Mouse (Mus musculus): ENCODE results near the gene Psmb7.
A peak's percentile ranks its signal among the peaks of the same experiment; 100 is the strongest.

Gene Psmb7

DNA sequence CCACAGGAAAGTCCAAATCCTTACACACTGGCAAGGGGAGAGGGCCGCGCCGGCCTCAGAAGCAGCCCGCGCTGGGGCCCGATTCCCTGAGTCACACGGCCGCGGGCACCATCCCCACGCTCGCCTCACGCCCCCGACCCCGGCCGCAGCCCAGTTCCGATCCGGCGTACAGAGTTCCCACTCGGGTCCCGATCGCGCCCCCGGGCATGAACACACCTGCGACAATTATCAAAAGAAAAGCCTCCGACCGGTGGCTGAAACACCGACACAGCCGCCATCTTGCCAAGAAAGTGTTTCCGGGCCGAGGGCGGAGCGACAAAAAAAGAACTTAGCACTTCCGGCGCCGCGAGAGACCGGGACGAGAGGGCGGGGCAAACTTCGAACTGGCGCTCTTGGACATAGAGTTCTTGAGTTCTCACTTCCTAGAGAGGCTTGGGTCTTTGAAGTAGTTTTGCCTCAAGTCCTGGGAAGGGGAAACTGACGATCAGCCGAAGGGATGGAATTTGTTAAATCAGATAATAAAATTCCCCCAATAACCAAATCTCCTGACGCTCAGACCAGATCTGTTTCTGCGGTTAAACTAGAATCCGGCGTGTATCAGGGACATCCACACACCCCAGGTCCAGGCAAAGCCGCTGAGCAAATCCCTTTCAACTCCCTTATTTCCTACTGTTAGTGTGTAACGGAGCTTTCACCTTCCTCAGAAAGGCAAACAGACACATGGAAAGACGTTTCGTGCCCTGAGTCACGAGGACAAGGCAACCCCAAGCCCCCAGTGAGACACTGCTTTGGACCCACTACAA, at the start of gene Psmb7:
Psmb7 (minus strand) TSS at position 463 of the 803 bp plus-strand sequence.
- peak; percentile 91 for DNase-seq (ENCODE audit: extremely low spot score, low spot score)

DNA sequence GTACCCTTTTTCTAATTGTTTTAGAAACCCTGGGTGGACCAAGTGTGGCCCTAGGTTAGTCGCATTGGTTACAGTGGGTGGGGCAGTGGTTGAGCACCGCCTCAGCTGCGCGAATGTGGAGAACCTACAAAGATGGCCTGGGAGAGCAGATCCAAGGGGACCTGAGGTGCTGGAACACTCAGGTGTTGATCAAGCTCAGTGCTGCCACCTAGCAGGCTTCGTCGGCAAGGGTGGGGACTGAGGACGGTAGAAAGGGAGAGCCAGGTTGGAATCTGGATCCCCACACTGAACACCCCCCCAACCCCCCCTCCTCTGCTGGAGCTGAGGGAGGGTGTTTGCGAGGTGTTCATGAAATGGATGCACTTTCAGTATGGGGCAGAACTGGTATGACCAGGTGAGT, 47.7 kb upstream of the Psmb7 start:
- peak; percentile 35 for DNase-seq (ENCODE audit: extremely low spot score, low spot score)

DNA sequence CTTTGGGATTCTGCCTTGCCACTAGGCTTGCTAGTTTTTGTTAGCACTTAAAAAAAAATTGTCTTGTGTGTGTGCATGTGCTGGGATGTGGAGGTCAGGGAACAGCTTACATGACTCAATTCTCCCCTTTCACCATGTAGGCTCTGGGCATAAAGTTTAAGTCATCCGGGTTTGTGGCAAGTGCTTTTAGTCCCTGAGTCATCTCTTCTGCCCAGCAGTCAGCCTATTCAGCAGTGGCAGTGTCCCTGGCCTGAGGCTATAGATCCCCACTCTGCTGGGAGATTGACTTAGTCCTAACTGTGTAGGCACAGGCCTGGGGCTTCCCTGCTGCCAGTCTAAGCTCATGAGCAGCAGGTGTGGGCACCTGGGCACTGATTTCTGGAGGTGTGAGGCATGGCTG, 46.0 kb upstream of the Psmb7 start:
- no peak for DNase-seq (ENCODE audit: extremely low spot score, low spot score)

DNA sequence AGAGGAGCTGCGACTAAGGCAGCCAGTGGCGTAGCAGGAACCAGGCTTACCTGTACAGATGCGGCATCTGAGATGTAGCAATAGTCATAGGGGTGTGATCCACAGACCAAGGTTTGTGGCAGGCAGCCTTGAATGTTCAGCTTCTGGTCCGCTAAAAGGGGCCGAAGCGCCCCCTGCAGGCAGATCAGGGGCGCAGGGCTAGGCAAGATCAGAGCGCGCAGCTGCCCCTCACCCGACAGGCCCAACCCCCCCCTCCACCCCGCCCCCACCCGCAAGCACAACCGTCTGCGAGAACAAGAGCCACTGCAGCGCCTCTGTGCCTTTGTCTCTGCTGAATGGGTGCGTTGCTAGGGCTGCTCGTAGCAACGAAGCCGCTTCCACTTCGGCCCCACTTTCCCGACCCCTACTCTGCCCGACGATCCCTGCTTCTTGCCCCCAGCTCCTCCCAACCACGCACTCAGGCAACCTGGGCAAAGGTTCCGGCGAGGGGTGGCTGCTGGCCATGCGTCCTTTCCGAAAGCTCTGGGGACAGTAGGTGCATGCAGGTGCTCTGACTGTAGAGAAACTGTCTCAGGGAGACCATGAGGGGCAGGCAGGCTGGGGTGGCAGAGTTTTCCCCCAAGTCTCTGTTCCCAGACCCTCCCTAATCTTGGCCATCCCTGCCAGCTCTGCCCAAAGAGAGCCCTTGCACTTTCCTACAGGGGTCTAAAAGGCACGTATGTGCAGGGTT, 45.1 kb upstream of the Psmb7 start:
- peak; percentile 84 for DNase-seq (ENCODE audit: extremely low spot score, low spot score)

DNA sequence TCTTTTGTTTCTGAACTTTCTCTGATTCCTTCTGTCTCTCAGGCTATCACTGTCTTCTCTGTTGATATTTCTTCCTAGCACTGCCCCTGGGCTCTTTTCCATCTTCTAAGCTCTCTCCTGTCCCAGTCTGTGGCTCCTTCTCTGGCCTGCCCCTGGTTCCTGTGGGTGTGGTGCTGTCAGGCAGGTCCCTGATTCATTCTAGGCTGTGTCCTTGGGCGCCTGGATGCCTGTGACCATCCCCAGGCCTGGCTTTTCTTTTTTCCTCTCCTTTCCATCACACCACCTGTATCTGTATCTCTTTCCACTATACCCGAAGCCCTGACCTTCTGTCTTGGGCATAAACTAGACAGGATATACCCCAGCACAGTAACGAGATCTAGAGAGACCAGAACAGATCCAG, 41.9 kb upstream of the Psmb7 start:
- DNase-seq (ENCODE audit: extremely low spot score, low spot score): no peak

DNA sequence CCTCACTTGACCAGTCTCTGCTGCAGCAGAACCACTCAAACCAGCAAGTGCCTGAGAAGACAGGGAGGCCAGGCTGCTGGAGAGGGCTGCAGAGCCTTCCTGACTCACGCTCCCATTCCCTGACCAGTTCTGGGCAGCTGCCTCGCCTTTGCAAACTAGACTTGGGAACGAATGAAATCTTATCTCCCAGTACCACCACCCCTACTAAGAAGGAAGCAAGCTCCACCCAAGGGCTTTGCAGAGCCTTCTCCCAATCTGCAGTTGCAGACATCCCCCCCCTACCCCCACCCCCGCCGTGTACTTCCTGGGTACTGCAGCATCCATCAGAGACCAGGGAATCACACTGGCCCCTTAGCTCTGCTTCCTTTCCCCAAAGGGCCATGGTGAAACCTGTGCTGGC, 39.2 kb upstream of the Psmb7 start:
- no peak for DNase-seq (ENCODE audit: extremely low spot score, low spot score)

DNA sequence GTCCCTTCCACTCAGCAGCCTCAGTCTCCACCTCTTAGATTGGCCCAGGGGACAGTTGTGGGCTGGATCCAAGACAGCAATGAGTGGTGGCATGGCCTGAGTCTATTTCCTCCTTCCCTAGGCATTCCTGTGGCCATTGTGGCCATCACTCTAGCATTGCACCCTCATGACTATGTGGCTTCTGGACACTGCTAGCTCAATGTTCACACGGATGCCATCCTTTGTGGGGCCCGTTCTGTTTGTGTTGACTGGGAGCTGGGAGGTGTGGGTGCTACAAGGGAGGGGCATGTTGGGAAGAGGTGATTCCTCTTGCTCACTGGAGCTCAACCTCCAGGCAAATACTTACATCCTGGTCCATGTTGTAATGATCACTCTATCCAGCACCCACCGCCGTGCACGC, 38.3 kb upstream of the Psmb7 start:
- no peak for DNase-seq (ENCODE audit: extremely low spot score, low spot score)

DNA sequence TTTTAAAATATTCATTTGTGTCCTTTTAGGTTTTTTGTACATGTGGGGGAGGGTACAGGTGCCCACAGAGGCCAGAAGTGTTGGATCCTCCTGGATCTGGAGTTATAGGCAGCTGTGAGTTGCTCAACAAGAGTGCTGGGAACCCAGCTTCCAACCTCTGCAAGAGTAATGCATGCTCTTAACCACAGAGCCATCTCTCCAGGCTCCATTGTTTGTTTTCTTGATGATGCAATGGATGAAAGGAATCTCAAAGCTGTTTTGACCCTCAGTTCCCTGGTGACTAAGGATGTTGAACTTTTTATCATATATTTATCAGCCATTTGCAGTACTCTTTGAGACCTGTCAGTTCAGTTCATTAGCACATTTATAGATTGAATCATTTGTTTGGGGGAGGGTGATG, 35.1 kb upstream of the Psmb7 start:
- DNase-seq (ENCODE audit: extremely low spot score, low spot score): no peak

DNA sequence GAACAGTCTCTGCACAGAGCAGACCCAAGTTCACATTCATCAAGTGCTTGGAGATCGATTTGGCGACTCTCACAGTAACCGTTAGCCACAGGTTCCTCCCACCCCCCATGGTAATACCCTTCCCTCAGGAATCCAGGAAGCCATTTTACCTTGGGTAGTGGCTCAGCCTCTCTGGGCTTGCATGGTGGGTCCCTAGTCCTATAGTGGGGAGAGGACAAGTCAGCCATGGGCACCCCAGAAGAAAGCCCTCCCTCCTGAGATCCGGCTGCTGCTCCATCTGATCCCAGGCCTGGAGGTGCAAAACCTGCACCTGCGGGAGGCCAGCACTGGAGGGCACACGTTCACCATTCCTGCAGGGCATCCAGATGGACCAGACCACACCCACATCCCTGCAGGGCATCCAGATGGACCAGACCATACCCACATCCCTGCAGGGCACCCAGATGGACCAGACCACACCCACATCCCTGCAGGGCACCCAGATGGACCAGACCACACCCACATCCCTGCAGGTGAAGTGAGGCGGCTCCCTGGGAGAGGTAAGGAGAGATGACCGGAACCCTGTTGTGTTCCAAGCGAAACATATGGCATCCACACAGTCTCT, 31.6 kb upstream of the Psmb7 start:
- no peak for DNase-seq (ENCODE audit: extremely low spot score, low spot score)

DNA sequence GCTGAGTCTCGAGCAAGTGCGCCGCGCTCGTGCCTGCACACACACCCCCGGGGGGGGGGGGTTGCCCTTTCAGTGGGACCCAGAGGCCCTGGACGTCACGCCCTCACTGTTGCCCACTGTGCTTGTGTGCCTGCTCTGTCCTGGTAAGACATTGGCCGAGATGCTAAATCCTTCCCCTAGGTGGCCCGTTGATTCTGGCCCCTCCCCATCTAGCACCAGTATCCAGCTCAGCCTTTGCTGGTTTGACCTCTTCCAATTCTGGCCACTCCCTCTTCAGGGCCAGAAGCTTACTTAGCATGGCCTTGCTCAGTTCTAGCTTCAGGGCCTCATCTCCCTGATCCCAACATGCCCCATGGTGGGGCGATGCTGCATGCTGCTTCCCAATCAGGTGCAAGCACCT, 28.6 kb upstream of the Psmb7 start:
- no peak for DNase-seq (ENCODE audit: extremely low spot score, low spot score)

DNA sequence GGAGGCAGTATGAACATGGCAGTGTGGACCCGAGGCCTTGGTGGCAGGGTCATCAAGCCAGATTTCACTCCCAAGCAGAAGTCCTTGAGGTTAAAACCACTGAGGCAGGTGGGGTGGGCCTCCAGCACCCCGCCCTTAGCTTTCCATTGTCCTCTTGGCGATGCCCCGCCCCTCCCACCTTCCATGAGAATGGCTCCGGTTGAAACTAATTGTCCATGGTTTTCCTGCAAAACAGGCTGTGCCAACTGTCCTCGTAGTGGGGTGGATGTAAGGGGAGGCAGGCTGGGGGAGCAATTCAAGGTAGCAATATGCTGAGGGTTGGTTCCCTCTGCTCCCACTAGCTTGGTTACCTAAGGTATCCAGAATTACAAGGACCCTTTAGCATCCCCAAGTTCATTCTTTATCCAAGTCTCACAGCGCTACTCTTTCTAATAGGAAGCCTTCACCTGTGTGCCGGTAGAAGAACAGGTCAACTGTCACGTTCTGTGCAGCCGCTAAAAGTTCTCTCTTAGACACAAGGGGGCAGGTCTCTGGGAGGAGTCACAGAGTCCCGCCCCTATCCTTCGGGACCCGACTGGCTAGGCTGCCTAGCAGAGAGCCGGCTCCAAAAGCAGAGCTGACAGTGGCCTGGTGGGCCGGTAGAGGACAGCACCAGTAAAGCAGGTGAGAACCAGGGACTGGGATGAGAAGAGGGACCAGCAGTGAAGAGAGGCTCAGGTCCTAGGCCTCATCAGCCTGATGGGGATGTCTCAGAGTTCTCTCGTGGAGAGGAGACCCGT, 25.1 kb upstream of the Psmb7 start:
- DNase-seq (ENCODE audit: extremely low spot score, low spot score): peak; percentile 38

DNA sequence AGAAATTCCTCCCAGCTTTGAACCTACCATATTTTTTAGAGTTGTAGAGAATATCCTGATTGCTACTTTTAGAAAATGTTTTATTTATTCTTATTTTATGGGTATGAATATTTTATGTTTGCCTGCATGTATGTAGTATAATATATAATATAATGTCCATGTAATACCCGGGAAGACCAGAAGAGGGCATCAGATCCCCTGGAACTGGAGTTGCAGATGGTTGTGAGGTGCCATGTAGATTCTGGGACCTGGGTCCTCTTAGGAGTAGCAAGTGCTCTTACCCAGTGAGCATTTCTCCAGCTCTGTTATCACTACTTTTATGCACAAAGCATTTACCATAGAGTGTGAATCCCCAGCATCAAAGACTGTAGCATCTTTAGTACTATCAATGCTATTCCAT, 17.5 kb upstream of the Psmb7 start:
- no peak for DNase-seq (ENCODE audit: extremely low spot score, low spot score)

DNA sequence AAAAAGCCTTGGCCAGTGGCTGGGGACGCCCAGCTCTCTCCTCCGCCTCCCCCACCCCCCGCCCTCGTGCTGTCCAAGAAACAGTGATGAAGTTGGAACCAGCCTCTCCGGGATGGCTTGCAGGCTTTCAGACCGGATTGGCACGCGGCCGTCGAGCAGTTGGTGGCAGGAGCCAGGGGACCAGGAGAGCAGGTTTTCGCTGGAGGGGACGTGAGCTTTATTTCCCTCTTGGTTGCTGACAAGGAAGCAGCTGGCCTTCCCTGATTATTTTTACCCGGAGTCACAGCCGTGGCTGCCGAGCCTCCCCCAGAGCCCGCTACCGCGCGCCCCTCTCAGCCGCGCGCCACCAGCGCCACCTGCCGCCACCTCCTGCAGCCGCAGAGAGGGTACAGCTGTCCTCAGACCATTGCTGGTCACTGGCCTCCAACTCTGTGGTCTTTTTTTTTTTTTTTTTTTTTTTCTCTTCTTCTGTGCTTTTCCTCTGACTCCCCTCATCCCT, 14.5 kb upstream of the Psmb7 start:
- peak; percentile 88 for DNase-seq (ENCODE audit: extremely low spot score, low spot score)

DNA sequence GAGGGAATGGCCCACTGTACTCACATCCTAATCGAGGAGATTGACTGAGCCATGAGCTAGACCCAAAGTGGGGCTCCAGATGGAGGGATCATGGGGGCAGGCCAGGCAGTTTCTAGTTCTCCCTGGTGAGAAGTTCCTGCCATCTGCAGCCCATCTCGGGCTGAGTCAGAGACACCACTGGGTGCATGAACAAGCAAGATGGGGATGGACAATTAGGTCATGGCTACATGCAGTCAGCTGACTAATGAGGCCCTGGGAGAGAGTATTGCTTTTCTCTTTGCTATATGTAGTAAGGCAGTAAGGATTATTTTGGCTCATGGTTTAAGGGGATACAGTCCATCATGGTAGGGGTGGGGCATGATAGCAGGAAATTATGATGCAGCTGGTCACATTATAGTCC, 9.8 kb upstream of the Psmb7 start:
- no peak for DNase-seq (ENCODE audit: extremely low spot score, low spot score)

DNA sequence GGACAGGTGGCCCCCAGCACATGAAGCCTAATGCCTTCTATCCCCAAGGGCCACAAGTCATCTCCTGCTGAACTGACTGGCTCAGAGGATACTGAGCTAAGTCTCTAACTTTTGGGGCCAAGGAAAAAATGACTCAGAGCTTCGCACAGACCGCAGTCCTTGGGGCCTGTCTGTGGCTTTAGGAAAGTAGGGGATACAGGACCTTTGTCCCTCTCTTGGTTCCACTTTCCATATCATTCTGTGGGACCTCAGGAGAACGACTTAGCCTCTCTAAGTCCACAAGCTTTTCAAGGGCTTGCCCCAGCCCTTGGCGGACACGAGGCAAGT, 9.4 kb upstream of the Psmb7 start:
- no peak for DNase-seq (ENCODE audit: extremely low spot score, low spot score)

DNA sequence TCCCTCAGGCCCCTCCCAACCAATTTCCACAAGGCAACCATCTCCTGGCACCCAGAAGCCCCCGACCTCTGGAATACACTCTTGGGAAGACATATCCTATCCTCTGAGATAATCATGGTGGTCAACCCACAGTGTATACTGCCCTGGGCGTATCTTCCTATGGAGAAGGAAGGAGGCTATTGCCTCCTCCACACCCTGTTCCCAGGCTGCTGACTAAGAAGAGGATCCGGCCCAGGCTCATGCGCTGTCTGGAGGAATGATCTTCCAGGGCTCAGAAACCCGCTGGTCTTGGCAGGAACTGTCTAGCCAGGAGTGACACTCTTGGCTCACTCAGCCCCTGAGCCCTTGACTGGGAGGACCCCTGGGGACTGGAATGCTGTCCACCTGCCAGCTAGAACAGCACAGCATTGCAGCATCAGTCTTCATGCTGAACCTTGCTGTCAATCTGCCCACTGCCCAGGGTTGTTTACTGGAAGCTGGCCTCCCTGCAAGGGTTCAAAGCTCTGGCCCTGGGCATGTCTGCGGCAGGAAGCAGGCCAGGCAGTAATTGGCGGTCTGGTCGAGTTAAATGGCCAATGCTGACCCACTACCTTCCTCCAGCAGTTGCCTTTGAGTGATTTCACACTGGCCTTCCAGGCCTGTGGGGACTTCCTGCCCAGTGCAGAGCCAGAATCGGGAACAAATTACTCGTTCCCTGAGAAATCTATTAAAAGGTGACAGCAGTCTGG, 8.8 kb upstream of the Psmb7 start:
- no peak for DNase-seq (ENCODE audit: extremely low spot score, low spot score)

DNA sequence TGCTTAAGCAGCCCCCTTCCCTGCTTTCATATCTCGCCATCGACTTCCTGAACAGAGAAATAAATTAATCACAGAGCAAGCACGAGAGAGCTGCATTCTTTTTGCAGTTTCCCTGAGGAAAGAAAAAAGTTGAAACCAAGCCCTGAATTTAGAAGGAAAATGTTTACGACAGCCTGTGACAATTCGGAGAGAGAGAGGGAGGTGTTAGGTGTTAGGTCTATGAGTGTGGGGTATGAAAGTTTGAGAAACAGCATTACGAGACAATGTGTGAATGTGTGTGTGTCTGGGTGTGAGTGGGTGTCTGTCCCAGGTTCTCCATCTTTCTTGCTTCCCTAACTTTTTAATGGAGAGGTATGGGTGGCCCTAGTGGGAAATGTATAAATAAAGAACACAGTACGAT, 8.2 kb upstream of the Psmb7 start:
- DNase-seq (ENCODE audit: extremely low spot score, low spot score): no peak

DNA sequence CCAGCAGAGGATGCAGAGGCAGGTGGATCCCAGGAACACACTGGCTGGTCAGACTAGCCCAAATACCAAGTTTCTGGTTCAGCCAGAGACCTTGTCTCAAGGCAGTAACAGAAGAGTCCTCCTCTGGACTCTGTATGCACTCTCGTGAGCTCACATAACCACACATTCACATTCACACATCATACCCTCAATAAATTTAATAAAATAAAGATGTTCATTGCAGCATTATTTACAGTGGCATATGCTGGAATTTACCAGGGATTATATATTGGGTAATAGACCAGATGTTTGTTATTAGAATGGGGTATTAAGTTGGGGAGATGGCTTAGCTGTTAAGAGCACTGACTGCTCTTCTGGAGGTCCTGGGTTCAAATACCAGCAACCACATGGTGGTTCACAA, 6.5 kb upstream of the Psmb7 start:
- DNase-seq (ENCODE audit: extremely low spot score, low spot score): no peak

DNA sequence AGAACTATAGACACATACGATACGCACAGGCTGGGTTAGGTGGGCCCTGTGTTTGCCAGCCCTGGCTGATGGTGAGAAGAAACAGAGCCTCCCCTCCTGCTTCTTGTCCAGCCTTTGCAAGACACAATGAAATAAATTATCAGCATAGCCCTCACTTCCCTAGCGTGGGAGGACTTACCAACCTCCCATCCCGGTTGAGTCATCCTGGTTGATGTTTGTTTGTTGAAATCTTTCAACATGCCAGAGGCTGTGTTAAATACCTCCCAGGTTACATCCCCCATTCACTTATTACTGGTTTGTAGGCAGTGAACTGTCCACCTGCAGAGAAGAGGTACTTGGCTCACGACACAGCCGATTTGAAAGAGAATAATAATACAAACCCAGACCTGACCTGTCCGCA, 3.8 kb upstream of the Psmb7 start:
- DNase-seq (ENCODE audit: extremely low spot score, low spot score): no peak

DNA sequence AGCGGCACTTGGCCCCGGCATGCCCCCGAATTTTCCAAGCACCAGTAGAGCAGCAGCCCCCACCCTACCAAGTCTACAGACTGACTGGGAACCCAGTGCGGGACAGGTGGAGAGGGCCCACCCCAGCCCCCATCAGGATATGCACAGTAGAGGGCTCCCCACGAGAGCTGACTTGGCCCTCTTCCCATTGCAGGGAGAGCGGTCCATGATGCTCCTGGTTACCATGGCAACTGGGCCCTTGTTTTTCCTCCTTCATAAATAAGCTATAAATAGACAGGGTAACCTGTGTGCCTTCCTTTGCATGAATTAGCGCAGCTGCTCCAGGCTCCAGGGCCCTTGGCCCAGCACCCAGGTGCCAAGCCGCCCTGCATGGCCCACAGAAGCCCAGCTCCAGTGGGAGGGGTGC, 3.3 kb upstream of the Psmb7 start:
- no peak for DNase-seq (ENCODE audit: extremely low spot score, low spot score)

DNA sequence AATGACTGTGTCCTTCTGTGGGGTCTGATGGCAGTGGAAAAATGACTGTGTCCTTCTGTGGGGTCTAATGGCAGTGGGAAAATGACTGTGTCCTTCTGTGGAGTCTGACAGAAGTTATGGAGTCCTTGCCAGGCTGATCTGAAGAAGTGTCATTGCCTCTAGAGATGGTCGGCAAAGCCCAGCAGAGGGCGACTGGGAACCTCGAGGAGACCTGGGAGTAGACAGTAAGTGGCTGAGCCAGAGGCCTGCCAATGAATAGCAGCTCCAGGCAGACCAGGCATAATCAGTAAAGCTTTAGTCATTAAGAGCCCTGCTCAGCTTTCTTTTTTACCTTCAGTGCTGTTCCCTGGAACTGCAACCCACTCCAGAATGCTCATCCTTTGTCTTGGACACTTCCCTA, 2.0 kb upstream of the Psmb7 start:
- DNase-seq (ENCODE audit: extremely low spot score, low spot score): peak; percentile 66

Data from neural tube, embryonic 10.5 days (tissue).